Mouse (Mus musculus) heart, adult 11 months (tissue): ENCODE measurements at regions not wholly inside any gene's neighbourhood (a gene's known extent, or its start where the extent isn't known, plus 50 kb on each side); places are given as distances from the start of the nearest gene placed in this dataset.
A peak's percentile ranks its signal among the peaks of the same experiment; 100 is the strongest.

Source experiments
- DNase-seq: peaks from one replicate; pipeline ENCODE4 v3.0.0; 2022

- no peak for DNase-seq
Measured at GRCm38 (mm10) chr14:90488301-90488700, 2017.1 kb upstream of the Pcdh20 start.

- DNase-seq = no peak
Measured at GRCm38 (mm10) chr14:90447971-90448370, 1976.8 kb upstream of the Pcdh20 start.

DNA sequence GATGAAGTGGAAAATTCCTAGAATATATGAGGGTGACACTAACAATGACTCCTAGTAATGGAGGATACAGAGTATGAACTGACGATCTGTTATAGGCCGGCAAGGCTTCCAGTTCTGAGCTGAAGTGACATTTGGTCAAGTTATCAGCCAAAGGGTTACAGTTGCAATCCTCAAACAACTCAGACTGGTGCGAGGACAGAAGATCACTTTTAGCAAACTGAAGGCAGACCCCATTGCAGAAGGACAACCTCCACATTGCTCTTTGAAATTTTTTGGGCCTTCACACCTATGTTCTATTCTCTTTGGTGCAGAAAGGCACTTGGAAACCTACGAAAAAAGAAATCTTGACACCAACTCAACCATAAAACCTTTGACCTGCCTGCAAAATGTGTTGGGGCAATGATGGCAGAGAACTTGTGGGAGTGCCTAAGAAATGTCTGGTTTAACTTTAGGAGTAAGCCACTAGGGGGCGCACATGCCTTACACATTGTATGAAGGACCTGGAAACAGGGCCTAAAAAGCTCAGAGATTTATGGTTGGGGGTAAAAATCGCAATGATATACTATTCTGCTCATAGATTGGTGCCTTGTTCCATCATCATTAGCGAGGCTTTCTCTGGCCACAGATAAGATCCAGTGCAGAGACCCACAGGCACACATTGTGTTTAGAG, 1961.8 kb upstream of the Pcdh20 start:
- DNase-seq = peak; percentile 28

DNA sequence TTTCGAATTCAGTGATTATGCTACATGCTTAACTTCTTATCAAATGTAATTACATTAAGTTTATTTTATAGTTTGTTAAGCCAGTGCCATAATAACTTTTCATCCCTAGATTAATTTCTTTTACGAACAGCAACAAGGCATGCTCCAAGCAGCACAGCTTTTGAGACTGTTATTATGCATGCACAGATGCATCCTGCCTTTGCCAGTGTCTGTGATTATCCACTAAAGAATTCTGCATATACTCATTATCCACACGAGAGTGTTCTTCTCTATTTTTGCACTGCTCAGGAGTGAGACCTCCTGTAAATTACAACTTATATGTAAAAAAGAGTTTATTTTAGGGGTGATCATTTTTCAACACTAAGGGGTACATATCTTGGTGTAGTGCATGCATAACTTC, 1941.5 kb upstream of the Pcdh20 start:
- DNase-seq = peak; percentile 43

DNA sequence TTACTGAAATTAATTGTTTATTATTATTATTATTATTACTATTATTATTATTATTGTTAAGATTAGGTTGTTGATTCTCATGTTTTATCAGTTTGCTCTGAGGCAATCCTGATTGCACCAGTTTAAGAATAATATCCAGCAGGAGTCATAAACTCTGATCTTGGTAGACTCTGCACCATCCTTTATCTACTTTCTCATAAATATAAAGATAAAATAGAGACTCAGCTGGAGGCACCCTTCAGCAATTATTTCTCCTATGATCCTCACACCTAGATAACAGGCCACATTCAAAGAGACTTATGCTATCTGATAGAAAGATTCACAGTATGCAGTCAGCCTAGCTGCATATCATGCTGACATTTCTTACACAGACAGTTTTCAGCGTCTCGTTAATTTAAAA, 1935.2 kb upstream of the Pcdh20 start:
- DNase-seq = no peak

- no peak for DNase-seq
Measured at GRCm38 (mm10) chr14:90405476-90405875, 1934.3 kb upstream of the Pcdh20 start.

GRCm38 (mm10) chr14:90367256-90367936, 1896.2 kb upstream of the Pcdh20 start:
- no peak for DNase-seq

DNA sequence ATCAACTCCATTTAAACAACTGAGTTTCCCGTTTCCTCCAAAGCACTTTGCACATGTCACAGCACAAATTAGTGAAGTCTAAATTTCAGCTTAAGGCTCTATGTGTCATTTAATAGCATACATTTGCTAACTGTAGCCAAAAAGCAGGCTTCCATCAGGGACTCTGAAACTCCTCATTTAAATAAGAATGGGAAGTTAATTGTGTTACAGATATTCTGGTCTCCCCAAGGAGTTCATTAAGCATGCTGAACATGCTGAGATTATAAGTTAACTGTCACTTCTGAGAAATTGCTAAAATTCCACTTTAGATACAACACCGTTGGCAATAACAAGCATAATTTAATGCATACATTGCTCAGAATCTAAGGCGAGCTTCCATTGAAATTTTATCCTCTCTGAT, 1863.3 kb upstream of the Pcdh20 start:
- DNase-seq = no peak

- peak; percentile 96 for DNase-seq
Measured at GRCm38 (mm10) chr14:90295456-90295855, 1824.3 kb upstream of the Pcdh20 start.

GRCm38 (mm10) chr14:90246042-90246441, 1774.8 kb upstream of the Pcdh20 start:
- DNase-seq = no peak

DNA sequence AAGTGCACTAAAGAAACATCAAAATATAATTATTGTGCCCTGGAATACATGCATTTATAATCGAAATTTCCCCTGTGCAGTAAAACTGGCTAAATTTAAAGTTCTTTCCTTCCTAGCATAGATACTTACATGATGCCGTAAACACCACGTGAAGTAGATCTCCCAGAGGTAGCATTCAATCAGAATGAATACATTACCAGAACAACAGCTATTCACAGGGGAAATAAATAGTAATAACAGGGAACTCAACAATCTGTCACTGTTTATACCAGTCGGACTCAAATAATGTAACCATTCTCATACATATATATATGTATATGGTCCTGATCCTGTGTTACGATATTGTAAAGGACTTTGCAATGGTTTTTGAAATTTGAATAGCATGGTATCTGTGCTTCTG, 1761.5 kb upstream of the Pcdh20 start:
- no peak for DNase-seq

DNA sequence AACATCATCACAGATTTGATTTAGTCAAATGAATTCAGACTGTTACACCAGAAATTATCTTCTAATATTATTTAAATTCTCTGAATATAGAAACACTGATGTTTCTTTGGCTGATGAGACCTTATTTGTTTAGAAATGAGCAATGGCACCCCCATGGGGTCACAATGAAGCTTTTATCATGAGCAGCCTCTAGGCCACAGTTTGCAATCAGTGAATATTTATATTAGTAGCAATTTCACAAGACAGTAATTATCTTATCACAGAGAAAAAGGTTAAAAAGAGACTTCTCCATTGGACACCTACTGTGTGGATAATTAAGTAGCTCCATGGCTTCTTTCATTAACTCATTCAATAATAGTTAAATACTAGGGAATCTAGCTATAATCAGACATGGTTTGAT, 1729.1 kb upstream of the Pcdh20 start:
- no peak for DNase-seq

DNA sequence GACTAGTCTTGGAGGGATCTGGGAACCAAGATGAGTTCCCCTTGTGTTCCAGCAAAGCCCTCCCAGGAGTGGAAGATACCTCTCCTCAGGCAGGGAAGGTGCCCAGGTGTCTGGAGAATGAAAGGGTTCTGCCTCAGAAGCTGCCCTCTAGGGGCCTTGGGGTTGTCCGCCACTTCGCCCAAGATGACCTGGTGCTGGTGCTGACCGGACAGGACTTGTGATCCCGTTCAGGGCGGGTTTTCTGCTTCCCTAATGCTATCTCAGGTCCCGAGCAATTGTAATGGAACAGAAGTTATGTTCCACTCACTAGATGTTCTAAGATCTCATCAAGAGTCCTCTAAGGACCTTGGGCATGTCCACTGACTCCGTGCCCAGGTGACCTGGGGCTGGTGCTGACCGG, 1726.6 kb upstream of the Pcdh20 start:
- peak; percentile 84 for DNase-seq

DNA sequence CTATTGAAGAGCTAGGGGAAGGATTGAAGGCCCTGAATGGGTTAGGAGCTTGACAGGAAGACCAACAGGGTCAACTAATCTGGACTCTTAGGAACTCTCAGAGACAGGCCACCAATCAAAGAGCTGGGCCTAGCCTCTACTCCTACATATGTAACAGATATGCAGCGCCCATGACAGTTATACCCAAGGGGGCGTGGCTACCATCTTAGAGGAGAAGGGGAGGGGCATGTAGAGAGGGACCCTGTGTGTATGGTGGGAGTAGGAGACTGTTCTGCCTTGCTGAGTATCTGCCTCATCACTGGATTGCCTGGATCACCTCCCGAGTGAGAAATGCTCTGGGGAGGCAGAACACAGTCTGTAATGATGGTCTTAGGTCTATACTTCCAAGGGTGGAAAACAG, 1701.5 kb upstream of the Pcdh20 start:
- DNase-seq = peak; percentile 87
